Mouse (Mus musculus) erythroblast, embryonic 14.5 days (primary cell): ENCODE measurements around the gene Cebpa. TPM values are rescaled to one million over a fixed set of nuclear protein-coding genes. Genes with fewer than 3 reads are reported as not detected.

ENCODE experiments used
- H3K27me3 ChIP-seq: 2 replicates; pipeline ENCODE4 v1.6.1; 2012; ENCODE audit warnings: inconsistent platforms; ENCODE audit not compliant: control insufficient read depth
- H3K36me3 ChIP-seq: 2 replicates; pipeline ENCODE4 v1.6.1; 2012; ENCODE audit warnings: mild to moderate bottlenecking, inconsistent platforms; ENCODE audit not compliant: control insufficient read depth
- H3K4me1 ChIP-seq: 2 replicates; pipeline ENCODE4 v1.6.1; 2012; ENCODE audit warnings: inconsistent platforms; ENCODE audit not compliant: control insufficient read depth
- H3K4me3 ChIP-seq: replicated peaks from 2 replicates; pipeline ENCODE3; 2012; ENCODE audit warnings: moderate library complexity, mild to moderate bottlenecking, inconsistent platforms
- H3K9me3 ChIP-seq: 2 replicates; pipeline ENCODE4 v1.6.1; 2012; ENCODE audit warnings: low read length, inconsistent platforms, mixed read lengths; ENCODE audit not compliant: control insufficient read depth
- GATA1 ChIP-seq: IDR thresholded peaks from 2 replicates; pipeline ENCODE4 v1.6.1; 2012; ENCODE audit warnings: low read length, inconsistent platforms, mixed read lengths
- TAL1 ChIP-seq: IDR thresholded peaks from 3 replicates; pipeline ENCODE4 v1.6.1; 2012; ENCODE audit warnings: low read length, inconsistent platforms, mixed read lengths
- polyA plus RNA-seq: library from polyadenylated mRNA; stranded (reverse); fragments of >175 nt; gene quantifications from 2 replicates; pipeline ENCODE4 v1.2.3, GENCODE M21; 2012

Cebpa gene
- polyA plus RNA-seq, 1 experiment = 0.25 TPM

DNA sequence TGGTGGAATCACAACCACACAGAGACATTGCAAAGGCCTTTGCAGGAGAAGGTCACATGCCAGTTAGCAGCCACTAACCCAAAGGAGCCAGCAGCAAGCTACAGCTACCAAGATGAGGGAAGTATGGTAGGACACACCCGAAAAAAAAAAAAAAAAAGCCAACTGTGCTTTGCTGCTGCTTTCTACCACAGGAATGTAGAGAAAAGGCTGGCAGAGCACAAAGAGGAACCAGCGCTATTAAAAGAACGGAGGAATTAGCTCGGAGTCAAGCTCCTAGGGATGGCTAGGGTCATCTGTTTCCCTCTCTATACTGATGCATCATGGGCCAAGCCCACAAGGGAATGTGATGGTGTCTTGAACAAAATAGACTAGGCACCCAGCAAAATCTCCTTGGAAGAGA is 20.3 kb upstream of the Cebpa start:
- TF ChIP-seq GATA1 = no peak
- TF ChIP-seq TAL1 = no peak
- no peaks in the 10 kb centered on the region for H3K4me1 ChIP-seq
- H3K9me3 ChIP-seq = peaks cover 2% of the 10 kb centered on the region; the same call in 1 of the 2 replicates
- no peaks in the 10 kb centered on the region for H3K36me3 ChIP-seq
- H3K4me3 ChIP-seq = no peak overlapping the region
- no peaks in the 10 kb centered on the region for H3K27me3 ChIP-seq

DNA sequence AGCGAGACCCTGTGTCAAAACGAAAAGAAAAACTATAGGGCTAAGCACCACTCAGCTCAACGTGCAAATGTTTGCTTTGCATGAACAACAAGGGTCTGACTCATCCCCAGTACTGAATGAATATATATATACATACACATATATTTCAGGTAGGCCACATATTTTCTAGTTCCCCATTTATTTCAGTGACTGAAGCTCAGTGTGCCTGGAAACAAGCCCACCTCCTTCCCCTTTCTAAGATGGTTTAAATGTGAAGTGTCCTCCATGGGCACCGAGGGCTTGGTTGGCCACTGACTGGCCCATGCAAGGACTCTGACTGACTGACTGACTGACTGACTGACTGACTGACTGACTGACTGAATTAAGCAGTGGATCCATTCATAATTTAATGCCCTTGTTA is 19.6 kb upstream of the Cebpa start:
- H3K27me3 ChIP-seq = no peaks in the 10 kb centered on the region
- no peak overlapping the region for H3K4me3 ChIP-seq
- peaks cover 2% of the 10 kb centered on the region; the same call in 1 of the 2 replicates for H3K9me3 ChIP-seq
- H3K4me1 ChIP-seq = no peaks in the 10 kb centered on the region
- H3K36me3 ChIP-seq = no peaks in the 10 kb centered on the region
- TF ChIP-seq GATA1 (no peak), TAL1 (no peak)

DNA sequence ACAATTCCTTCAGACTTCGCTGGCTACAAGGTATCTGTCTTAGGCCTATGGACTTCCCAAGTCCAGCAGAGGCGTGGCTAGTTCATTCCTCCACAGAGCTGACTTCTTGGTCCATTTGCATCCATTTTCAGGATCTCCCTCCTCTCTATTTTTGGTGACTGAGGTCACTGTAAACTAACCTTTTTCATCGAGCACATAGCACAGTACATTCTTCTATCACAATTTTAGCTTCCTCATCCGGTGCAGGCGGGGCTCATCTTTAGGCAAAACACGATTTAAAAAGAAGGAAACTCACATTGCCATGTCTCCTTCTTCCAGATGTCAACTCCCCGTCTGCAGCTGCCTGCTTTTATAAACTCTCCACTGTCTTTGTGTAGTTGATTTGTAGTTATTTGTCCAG is 12.5 kb upstream of the Cebpa start:
- no peak for TF ChIP-seq TAL1
- no peak for TF ChIP-seq GATA1
- peaks cover 2% of the 10 kb centered on the region; the same call in 1 of the 2 replicates for H3K9me3 ChIP-seq
- no peaks in the 10 kb centered on the region for H3K27me3 ChIP-seq
- H3K4me3 ChIP-seq = no peak overlapping the region
- H3K36me3 ChIP-seq = no peaks in the 10 kb centered on the region
- no peaks in the 10 kb centered on the region for H3K4me1 ChIP-seq

DNA sequence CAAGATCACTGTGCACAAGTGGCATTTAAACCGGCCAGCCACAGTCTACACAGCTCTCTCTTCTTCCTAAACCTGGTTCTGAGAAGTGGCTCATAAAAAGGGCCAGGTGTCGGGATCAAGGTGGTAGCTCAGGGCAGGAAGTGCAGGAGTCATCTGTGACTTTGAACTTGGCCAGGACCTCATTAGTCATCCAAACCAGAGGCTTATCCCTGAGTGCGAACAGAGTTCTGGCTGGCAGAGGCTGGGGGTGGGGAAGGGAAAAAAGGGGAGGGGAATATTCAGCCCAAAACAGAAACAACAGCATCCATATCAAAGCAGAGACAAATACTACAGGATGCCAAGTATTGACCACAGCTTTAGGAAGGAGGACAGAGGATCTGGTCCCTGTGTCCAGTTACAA is 11.5 kb upstream of the Cebpa start:
- no peaks in the 10 kb centered on the region for H3K27me3 ChIP-seq
- TF ChIP-seq GATA1 (no peak), TAL1 (no peak)

DNA sequence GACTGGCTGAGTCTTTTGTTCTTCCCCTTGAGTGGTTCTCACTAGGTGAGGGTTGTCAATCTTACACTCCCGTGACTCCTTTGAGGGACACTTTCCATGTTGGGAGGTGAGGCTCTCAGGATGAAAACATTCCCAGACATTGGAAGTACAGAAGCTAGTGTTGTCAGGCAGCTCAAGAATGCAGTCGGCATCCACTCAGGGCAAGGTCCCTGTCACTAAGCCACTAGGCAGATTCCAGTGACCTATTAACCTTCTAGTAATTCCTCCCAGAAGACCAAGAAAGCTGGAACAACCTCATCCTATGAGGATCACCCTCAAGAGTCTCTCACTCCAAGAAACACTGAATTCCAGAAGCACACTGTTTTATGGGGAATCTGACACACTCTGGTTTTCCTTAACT is 11.0 kb upstream of the Cebpa start:
- TF ChIP-seq GATA1 = no peak
- no peak for TF ChIP-seq TAL1

More for the DNA sequence above, 11.5 kb upstream of the Cebpa start:
- Histone ChIP-seq H3K9me3 (peaks cover 2% of the 10 kb centered on the region; the same call in 1 of the 2 replicates), H3K36me3 (no peaks in the 10 kb centered on the region), H3K4me1 (no peaks in the 10 kb centered on the region), H3K4me3 (no peak overlapping the region)

DNA sequence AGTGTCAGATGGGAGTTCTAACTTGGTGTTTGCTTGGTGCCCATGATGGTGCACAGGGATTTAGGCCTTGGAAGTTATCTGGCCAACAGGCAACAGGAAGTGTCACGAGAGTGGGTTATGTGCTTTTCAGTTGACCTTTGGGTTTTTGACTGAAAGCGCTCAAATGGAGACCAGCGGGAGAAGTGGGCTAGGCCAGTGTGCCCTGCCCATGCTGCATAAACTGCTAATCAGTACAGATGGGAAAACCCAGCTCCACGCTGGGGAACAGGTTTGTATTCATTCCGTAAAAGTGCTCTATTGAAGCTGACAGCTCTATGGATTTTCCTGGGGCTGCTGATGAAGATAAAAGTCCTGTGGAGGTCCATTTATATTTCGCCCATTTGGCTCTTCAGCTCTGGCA is 10.4 kb upstream of the Cebpa start:
- Histone ChIP-seq H3K9me3 (no peaks in the 10 kb centered on the region), H3K27me3 (no peaks in the 10 kb centered on the region), H3K4me3 (no peak overlapping the region)

More for the DNA sequence above, 11.0 kb upstream of the Cebpa start:
- Histone ChIP-seq H3K4me1 (no peaks in the 10 kb centered on the region), H3K27me3 (no peaks in the 10 kb centered on the region), H3K4me3 (no peak overlapping the region), H3K36me3 (no peaks in the 10 kb centered on the region), H3K9me3 (peaks cover 2% of the 10 kb centered on the region; the same call in 1 of the 2 replicates)

DNA sequence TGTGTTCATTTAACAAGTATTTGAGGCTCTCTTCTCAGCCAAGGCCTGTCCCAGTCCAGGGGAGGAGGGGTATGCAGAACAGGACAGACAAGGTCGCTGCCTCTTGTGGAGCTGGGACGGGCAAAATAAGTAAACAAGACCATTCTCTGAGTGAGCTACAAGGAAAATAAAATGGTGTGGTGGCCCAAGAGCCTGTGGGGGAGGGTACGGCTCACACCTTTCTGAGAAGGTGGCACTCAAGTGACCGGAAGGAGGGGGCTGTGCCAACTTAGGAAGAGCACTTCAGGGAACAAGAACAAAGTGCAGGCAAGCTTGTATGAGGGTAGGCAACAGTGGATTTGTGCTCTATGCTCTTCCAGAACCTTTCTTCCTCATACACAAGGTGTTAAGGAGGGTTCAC is 6.0 kb upstream of the Cebpa start:
- Histone ChIP-seq H3K36me3 (no peaks in the 10 kb centered on the region), H3K9me3 (no peaks in the 10 kb centered on the region), H3K27me3 (peaks cover 23% of the 10 kb centered on the region), H3K4me1 (no peaks in the 10 kb centered on the region), H3K4me3 (no peak overlapping the region)
- no peak for TF ChIP-seq TAL1
- no peak for TF ChIP-seq GATA1

More for the DNA sequence above, 10.4 kb upstream of the Cebpa start:
- Histone ChIP-seq H3K36me3 (no peaks in the 10 kb centered on the region), H3K4me1 (no peaks in the 10 kb centered on the region)
- no peak for TF ChIP-seq GATA1

DNA sequence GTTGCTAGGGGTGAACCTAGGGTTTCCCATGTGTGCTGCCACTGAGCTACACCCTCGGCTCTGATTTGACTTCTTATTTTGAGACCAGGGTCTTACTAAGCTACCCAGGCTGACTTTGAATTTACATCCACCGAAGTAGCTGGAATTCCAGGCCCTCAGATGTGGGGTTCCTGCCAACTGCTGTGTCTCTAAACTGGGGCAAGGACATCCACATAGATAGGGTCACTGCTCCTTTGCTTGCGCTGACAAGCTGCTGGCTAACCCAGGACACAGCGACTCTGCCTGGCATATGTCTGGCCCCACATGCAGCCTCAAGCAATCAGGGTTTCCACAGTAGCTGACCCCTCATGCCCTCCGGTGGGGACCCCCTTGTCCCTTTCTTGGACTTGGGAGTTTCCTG is 5.4 kb upstream of the Cebpa start:
- TF ChIP-seq GATA1 = no peak
- TF ChIP-seq TAL1 = no peak
- peaks cover 29% of the 10 kb centered on the region for H3K27me3 ChIP-seq
- H3K4me3 ChIP-seq = no peak overlapping the region
- no peaks in the 10 kb centered on the region for H3K4me1 ChIP-seq
- H3K36me3 ChIP-seq = no peaks in the 10 kb centered on the region
- no peaks in the 10 kb centered on the region for H3K9me3 ChIP-seq

DNA sequence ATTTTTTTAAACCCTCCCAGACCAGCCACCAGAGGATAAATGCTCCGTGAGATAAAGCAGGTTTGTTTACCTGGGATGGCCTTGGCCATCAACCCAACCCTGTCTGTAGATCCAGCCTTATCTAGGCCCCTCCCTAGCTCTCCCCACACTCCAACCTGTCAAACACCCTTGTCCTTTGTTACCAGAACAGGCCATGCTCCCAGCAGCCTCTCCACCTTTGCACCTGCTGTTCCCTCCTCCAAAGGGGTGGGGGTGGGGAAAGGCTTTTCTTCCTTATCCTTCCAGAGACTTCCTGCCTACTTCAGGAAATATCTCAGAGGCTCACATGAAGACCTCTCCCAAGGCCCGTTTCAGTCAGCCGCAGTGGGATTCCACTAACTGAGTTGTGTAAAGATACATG is 2.6 kb upstream of the Cebpa start:
- Histone ChIP-seq H3K36me3 (no peaks in the 10 kb centered on the region), H3K4me3 (no peak overlapping the region), H3K9me3 (peaks cover 3% of the 10 kb centered on the region; the same call in 1 of the 2 replicates), H3K27me3 (peaks cover 57% of the 10 kb centered on the region), H3K4me1 (no peaks in the 10 kb centered on the region)
- TF ChIP-seq GATA1 (no peak), TAL1 (no peak)

DNA sequence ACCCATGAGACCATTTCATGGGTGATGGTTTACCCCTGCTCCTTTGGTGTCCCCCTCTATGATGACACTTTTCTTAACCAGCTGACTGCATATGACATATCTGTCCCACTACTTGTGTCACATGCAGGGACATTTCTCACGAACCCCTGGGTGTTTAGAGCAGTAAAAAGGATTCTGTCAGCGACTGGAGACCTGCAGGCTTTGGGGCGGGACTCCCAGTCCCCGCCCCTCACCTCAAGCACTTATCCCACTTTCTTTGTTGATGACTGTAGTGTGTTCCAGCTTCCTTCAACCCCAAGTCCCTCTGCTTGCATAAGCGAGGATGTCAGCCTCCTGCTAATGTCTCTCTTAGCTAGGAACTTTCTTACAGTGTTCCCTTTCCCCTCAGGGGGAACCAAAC is 2.0 kb upstream of the Cebpa start:
- peaks cover 3% of the 10 kb centered on the region; the same call in 1 of the 2 replicates for H3K9me3 ChIP-seq
- TF ChIP-seq GATA1 (no peak), TAL1 (no peak)
- no peaks in the 10 kb centered on the region for H3K36me3 ChIP-seq
- H3K4me1 ChIP-seq = no peaks in the 10 kb centered on the region
- H3K4me3 ChIP-seq = no peak overlapping the region
- H3K27me3 ChIP-seq = peaks cover 59% of the 10 kb centered on the region
